Mouse (Mus musculus): Measurements from ENCODE around the gene Ddx55. TPM values are rescaled to one million over a fixed set of nuclear protein-coding genes. Genes with fewer than 3 reads are reported as not detected.

Gene Ddx55
- polyA plus RNA-seq, 1 experiment: 7.4 TPM

- no peaks in the 10 kb centered on the region for H3K4me1 ChIP-seq (ENCODE audit: control insufficient read depth, insufficient read depth, low read length)
- no peak overlapping the region for H3K4me3 ChIP-seq (ENCODE audit: insufficient read depth, low read depth, low read length)
- no peaks in the 10 kb centered on the region for H3K36me3 ChIP-seq (ENCODE audit: control insufficient read depth, insufficient read depth, low read length)
- WGBS: 69% methylated on average over 11 of the region's 11 CpGs
- peak; percentile 31 for DNase-seq
- TF ChIP-seq CTCF (conservative IDR thresholded peaks at IDR 0.05; ENCODE audit: insufficient read depth, insufficient read length, low read depth, low read length) (no peak), POLR2A (IDR thresholded peaks at IDR 0.05; ENCODE audit: low read depth, low read length) (no peak)
- H3K27me3 ChIP-seq (replicated peaks; ENCODE audit: control insufficient read depth, insufficient read depth, low read length): no peaks in the 10 kb centered on the region
- H3K27ac ChIP-seq (ENCODE audit: insufficient read depth, low read depth, low read length): no peak overlapping the region
Observed at GRCm38 (mm10) chr5:124614709-124615108, 62.0 kb downstream of the Ddx55 start.

- Histone ChIP-seq H3K27ac (ENCODE audit: insufficient read depth, low read depth, low read length) (no peak overlapping the region), H3K4me1 (ENCODE audit: control insufficient read depth, insufficient read depth, low read length) (no peaks in the 10 kb centered on the region), H3K27me3 (replicated peaks; ENCODE audit: control insufficient read depth, insufficient read depth, low read length) (no peaks in the 10 kb centered on the region), H3K4me3 (ENCODE audit: insufficient read depth, low read depth, low read length) (no peak overlapping the region), H3K36me3 (ENCODE audit: control insufficient read depth, insufficient read depth, low read length) (no peaks in the 10 kb centered on the region)
- no peak for DNase-seq
- TF ChIP-seq POLR2A (IDR thresholded peaks at IDR 0.05; ENCODE audit: low read depth, low read length): no peak
- no peak for TF ChIP-seq CTCF (conservative IDR thresholded peaks at IDR 0.05; ENCODE audit: insufficient read depth, insufficient read length, low read depth, low read length)
- 84% methylated on average over 10 of the region's 10 CpGs for WGBS
Observed at GRCm38 (mm10) chr5:124618711-124619110, 66.0 kb downstream of the Ddx55 start.

Other genes with a start within 250 kb of the Ddx55 start
- gene Mphosph9, start 224.9 kb upstream of the Ddx55 start, polyA plus RNA-seq (2012; rRNA removed): 2.5 and 3.1 TPM in 2 replicates
- gene 2810006K23Rik, start 224.8 kb upstream of the Ddx55 start, polyA plus RNA-seq (2012; rRNA removed): 7.2 and 8.0 TPM in 2 replicates
- 76.6 and 79.8 TPM in 2 replicates for gene Cdk2ap1, start 189.8 kb upstream of the Ddx55 start, polyA plus RNA-seq (2012; rRNA removed)
- gene Sbno1, start 126.9 kb upstream of the Ddx55 start, polyA plus RNA-seq (2012; rRNA removed): 16.7 and 20.8 TPM in 2 replicates
- 75.9 and 81.1 TPM in 2 replicates for gene Kmt5a, start 112.9 kb upstream of the Ddx55 start, polyA plus RNA-seq (2012; rRNA removed)
- 44.3 and 46.3 TPM in 2 replicates for gene Rilpl2, start 74.5 kb upstream of the Ddx55 start, polyA plus RNA-seq (2012; rRNA removed)
- 4.3 and 5.9 TPM in 2 replicates for gene Snrnp35, start 69.7 kb upstream of the Ddx55 start, polyA plus RNA-seq (2012; rRNA removed)
- 10.4 and 12.5 TPM in 2 replicates for gene Rilpl1, start 21.5 kb upstream of the Ddx55 start, polyA plus RNA-seq (2012; rRNA removed)
- 97.9 and 128 TPM in 2 replicates for gene Tmed2, start 12.2 kb upstream of the Ddx55 start, polyA plus RNA-seq (2012; rRNA removed)
- 20.5 and 23.6 TPM in 2 replicates for gene Eif2b1, start 26.3 kb downstream of the Ddx55 start, polyA plus RNA-seq (2012; rRNA removed)
- 34.5 and 35.1 TPM in 2 replicates for gene Gtf2h3, start 26.3 kb downstream of the Ddx55 start, polyA plus RNA-seq (2012; rRNA removed)
- gene Atp6v0a2, start 75.7 kb downstream of the Ddx55 start, polyA plus RNA-seq (2012; rRNA removed): 37.1 and 47.2 TPM in 2 replicates
- gene Dnah10, start 172.2 kb downstream of the Ddx55 start, polyA plus RNA-seq (2012; rRNA removed): 0.15 and 0.25 TPM in 2 replicates